Mouse (Mus musculus) spleen, postnatal 36 days (tissue): ENCODE results near the gene Zdhhc12.
"Not testable (repeated sequence)": the region's sequence is repeated elsewhere in the genome, so short reads cannot be mapped to it uniquely, and the experiment has no call there.

Experiments
- DNase-seq, 2 experiments: peaks; one replicate each; pipeline ENCODE4 v3.0.0; 2022; ENCODE audit warnings: low spot score in 2 of 2, mixed read lengths in 1 of 2

Gene Zdhhc12

DNA sequence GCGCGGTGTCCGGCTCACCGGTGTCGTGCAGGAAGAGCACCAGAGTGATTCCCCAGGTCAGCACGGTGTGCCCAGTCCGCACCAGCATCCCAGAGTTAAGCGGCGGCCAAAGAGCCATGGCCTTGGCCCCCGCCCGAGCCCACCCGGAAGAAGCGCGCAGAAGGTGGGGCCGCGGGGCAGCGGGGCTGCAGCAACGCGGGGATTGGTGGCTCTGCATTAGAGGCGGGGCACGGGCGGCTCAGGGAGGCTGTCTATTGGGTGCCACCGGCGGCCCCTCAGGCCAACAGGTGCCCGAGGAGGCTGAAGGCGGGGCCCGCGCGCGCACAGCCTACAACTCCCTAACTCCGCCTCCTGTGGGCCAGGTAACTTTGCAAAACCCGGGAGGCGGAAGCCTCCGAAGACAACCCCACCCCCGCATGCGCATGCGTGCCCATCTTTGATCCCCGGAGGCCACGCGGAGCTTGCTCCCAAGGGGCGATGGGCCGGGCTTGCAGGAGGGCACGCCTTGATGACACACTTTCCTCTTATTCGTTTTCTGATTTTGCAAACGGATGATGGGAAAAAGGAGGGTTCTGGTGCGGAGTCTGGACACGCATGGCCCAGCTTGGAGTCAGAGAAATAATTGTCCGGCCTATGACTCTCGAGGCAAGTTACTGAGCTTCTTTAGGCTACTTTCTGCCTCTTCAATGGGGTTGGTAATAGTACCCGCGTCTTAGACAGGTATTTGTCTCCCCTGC lies at the start of gene Zdhhc12:
Gene Zdhhc12 (minus strand): TSS at position 178 of the 737 bp plus-strand sequence.
- DNase-seq, result peak; percentile 99

- DNase-seq, result not testable (repeated sequence)
These were observed 46.6 kb upstream of the Zdhhc12 start for GRCm38 (mm10) chr2:30140021-30140420.

- no peak for DNase-seq
These were observed 43.0 kb upstream of the Zdhhc12 start for GRCm38 (mm10) chr2:30136458-30136857.

GRCm38 (mm10) chr2:30134928-30135620 lies 41.6 kb upstream of the Zdhhc12 start:
- DNase-seq, result peak in 1 of 2 experiments; percentile 19

- DNase-seq, result no peak
These were observed 40.9 kb upstream of the Zdhhc12 start for GRCm38 (mm10) chr2:30134378-30134711.

- DNase-seq, result peak; percentile 99
These were observed 40.3 kb upstream of the Zdhhc12 start, which contains the start of gene Tbc1d13 for GRCm38 (mm10) chr2:30133613-30134377. TSS of gene Tbc1d13 (plus strand) at chr2:30133746.

- DNase-seq, result peak in 1 of 2 experiments; percentile 18
These were observed 39.6 kb upstream of the Zdhhc12 start for GRCm38 (mm10) chr2:30132801-30133612.

DNA sequence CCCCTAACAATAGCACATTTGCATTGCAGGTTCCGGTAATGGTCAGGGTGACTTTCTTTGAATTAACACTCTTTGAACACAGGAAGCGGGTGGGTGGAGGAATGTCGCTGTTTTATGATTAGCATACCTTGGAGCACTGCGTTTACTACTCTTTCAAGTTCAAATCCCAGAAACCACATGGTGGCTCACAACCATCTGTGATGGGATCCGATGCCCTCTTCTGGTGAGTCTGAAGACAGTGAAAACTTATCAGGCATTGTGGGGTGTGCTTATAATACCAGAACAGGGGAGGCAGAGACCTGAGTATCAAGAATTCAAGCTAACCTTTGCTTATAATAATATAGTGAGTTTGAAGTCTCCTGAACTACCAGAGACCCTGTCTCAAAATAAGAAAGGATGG lies 37.8 kb upstream of the Zdhhc12 start:
- DNase-seq, result peak in 1 of 2 experiments; percentile 27

- DNase-seq, result no peak
These were observed 36.7 kb upstream of the Zdhhc12 start for GRCm38 (mm10) chr2:30130156-30130555.

- DNase-seq, result peak in 1 of 2 experiments; percentile 51
These were observed 35.3 kb upstream of the Zdhhc12 start for GRCm38 (mm10) chr2:30128789-30129188.

- peak; percentile 93 for DNase-seq
These were observed 31.2 kb upstream of the Zdhhc12 start, which contains the start of gene Zer1 for GRCm38 (mm10) chr2:30124472-30125274. TSS of gene Zer1 (minus strand) at chr2:30124585.

DNA sequence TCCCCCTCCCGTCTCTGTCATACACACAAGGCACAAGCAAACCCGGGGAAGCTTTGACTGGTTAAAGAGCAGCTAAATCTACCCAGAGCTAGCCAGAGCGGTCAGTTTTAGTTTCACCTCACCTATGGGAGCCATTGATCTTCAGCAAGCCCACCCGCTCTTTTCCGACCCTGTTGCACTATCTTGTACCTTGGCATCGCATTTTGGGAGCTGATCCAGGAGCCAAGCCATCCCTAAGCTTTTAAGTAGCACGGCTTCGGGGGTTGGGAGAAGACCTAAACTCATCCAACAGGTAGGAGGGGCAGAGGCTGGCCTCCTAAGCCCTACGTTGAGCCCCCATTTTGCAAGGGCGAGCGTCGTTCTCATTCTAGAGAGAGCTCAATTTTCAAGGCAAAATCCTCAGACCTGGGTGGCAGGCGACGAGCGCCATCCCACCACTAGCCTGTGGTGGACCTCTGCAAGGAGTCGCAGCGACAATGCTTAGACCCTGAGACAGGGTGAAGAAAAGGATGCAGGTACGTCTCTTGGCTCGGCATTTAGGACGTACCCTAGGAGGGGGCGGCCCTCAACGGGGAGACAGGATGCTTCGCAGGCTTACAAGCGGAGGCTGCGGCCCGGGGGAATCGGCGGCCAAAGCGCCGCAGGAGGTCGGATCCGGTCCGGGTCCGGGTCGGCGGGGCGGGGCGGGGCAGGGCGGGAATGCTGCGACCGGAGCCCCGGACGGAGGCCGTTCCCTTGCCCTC lies 30.5 kb upstream of the Zdhhc12 start:
- no peak for DNase-seq

DNA sequence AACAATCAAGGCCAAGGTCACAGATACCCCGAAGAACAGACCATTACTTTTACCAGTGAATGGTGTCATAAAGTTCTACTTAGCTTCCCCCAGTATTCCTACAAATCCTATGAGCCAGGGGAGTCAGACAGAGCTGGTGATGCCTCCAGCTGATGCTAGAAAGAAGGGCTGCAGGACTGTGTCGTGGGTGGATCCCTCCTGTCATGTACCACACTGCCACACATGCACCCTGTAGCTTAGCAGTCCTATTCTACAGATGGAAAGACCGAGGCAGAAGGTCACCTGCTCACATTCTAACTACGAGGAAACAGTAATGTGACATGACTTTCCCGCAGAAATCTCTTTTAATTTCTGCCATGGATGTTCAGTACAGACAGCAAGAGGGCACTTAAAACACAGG lies 29.3 kb upstream of the Zdhhc12 start:
- DNase-seq, result no peak

DNA sequence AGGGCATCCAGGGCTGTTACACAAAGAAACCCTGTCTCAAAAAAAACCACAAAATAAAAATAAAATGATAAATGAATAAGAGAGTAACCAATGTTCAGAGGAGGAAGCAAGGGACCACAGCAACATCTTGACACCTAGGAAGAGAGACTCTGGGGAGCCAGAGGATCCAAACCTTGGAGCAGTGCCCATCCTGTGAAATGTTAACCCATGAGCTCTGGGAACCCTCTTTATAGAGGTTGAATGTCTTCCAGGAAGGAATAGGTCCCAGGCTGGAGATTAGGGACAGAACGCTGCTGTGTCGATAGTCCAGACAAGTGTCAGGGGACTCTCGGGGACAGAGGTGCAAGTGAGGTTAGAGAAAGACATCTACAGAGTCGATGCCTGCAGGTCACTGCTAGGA lies 26.8 kb upstream of the Zdhhc12 start:
- DNase-seq, result no peak

- DNase-seq, result peak; percentile 79 to 82
These were observed 26.2 kb upstream of the Zdhhc12 start for GRCm38 (mm10) chr2:30119641-30120051.

GRCm38 (mm10) chr2:30112564-30112963 lies 19.1 kb upstream of the Zdhhc12 start:
- DNase-seq, result no peak

DNA sequence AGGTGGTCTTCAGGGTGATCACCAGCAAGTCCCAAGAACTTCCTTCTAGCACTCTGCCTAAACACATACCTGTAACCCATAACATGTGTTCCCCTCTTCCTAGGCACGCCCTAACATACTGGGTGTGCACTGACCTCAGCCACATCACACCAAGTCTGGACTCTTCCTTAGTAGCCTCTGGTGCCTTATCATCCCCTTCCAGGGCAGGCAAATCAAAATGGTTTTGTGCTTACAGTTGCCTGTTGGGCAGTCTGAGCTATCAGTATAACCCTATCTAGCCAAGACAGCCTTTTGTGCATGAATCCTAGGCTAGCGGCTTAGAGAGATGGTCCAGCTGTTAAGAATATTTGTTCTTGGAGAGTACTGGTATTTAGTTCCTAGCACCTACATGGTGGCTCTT lies 18.1 kb upstream of the Zdhhc12 start:
- DNase-seq, result no peak

GRCm38 (mm10) chr2:30108260-30108659 lies 14.8 kb upstream of the Zdhhc12 start:
- no peak for DNase-seq

DNA sequence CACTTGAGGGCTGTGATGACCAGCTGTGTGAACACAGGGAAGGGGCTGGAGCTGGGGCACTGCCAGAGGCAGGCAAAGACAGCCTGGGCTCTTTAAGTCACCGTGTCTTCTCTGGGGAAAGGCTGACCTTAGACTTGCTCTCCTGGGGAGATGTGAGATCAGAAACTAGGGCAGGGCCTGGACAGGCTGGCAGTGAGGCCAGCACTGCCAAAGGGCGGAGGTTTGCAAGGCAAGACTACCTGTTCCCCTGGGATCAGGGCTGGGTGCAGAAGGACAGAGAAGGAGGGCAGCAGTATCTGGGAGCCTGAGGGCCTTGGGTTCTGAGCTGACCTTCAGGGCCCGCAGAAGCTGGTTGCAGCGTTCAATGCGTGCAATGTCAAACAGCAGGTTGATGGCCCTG lies 14.2 kb upstream of the Zdhhc12 start:
- no peak for DNase-seq

DNA sequence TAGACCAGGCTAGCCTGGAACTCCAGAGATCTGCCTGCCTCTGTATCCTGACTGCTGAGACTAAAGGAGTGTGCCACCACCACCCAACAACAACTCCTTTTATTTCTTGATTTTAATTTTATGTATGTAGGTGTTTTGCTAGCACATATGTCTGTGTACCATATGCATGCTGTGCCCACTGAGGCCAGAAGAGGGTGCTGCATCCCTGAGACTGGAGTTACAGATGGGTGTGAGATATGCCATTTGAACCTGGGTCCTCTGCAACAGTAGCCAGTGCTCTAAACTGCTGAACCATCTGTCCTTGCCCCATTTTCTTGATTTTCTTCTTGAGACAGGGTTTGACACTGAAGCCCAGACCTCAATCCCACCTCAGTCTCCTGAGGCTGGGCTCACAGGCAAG lies 12.9 kb upstream of the Zdhhc12 start:
- DNase-seq, result peak; percentile 55 to 64
